20 mouse cellular contexts compared by ENCODE assay signal in the genomic region with DNA sequence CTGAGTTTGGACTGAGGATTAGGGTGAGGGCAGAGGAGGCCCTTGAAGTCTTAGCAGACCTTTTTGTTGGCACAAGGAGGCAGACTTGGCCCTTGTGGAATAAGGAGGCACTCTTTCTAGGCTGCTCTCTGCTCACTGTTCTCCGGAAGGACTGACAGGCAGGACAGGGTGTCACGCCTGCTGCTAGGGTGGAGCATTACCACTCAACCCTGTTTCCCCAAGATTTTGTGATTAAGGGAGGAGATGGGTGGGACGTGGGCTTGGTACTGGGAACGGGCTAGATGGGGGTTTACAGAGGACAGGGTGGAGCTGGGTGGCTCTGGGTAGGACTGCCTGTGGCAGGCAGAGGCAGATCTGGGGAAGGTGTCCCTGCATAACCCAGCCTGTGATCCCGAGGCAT. TPM values are rescaled to one million over a fixed set of nuclear protein-coding genes. Genes with fewer than 3 reads are reported as not detected.
A peak's percentile ranks its signal among the peaks of the same experiment; 100 is the strongest.
DNase-seq lines count a peak whose midpoint lies in the region; ATAC-seq and TF ChIP-seq lines count a peak whose summit lies in the region.
"Had no signal": no experiment of that assay in that cellular context is flagged by ENCODE, and none has a peak within 500 bp of the region (broad histone marks: within the 10 kb centered on the region; RNA-seq: fewer than 3 reads in every experiment).

No protein-coding gene starts in this region.

- H3K4me1 ChIP-seq in liver, embryonic 14.5 days (replicated peaks; ENCODE audit: control insufficient read depth in 2 of 2, insufficient read depth in 2 of 2, low read length in 1 of 2): peaks cover 6 to 22% of the 10 kb centered on the region in 2 experiments; a peak in 3 of 4 replicates
- H3K4me1 ChIP-seq: hindbrain, embryonic 12.5 days; kidney, embryonic 15.5 days; midbrain, embryonic 10.5 days; neural tube, embryonic 15.5 days had no signal

- no peak for TF ChIP-seq CTCF in liver, embryonic 14.5 days (IDR thresholded peaks at IDR 0.05; ENCODE audit: low read depth)

- ATAC-seq in liver, embryonic 14.5 days (ENCODE audit: insufficient read depth): peak; percentile 85
- no peak for ATAC-seq in granulocyte monocyte progenitor cell, adult 5-6 weeks (replicated peaks; ENCODE audit: poor library complexity, severe bottlenecking)
- ATAC-seq: intestine, embryonic 15.5 days had no signal

- H3K27ac ChIP-seq in liver, embryonic 14.5 days: no peak overlapping the region
- H3K27ac ChIP-seq: forebrain, embryonic 10.5 days; hindbrain, embryonic 12.5 days; intestine, embryonic 15.5 days; kidney, embryonic 15.5 days; layer of hippocampus, adult 2 months; midbrain, embryonic 10.5 days; neural tube, embryonic 15.5 days had no signal

- no peaks in the 10 kb centered on the region for H3K36me3 ChIP-seq in liver, embryonic 14.5 days (replicated peaks; ENCODE audit: control insufficient read depth, insufficient read depth, low read depth)
- H3K36me3 ChIP-seq: forebrain, embryonic 10.5 days; hindbrain, embryonic 12.5 days; intestine, embryonic 15.5 days; kidney, embryonic 15.5 days; midbrain, embryonic 10.5 days; neural tube, embryonic 15.5 days had no signal

- H3K9ac ChIP-seq in liver, embryonic 14.5 days (replicated peaks): peak overlapping the region; percentile 13; the same call in 1 of the 2 replicates
- H3K9ac ChIP-seq: hindbrain, embryonic 12.5 days; intestine, embryonic 15.5 days; kidney, embryonic 15.5 days; neural tube, embryonic 15.5 days had no signal

- WGBS in liver, embryonic 14.5 days (ENCODE audit: insufficient replicate concordance): 25% methylated on average over 5 of the region's 5 CpGs

- H3K4me3 ChIP-seq in liver, embryonic 14.5 days (ENCODE audit: insufficient read depth in 1 of 2, low read depth in 2 of 2, low read length in 2 of 2): no peak overlapping the region
- H3K4me3 ChIP-seq: forebrain, embryonic 10.5 days; hindbrain, embryonic 12.5 days; intestine, embryonic 15.5 days; kidney, embryonic 15.5 days; layer of hippocampus, adult 2 months; midbrain, embryonic 10.5 days; neural tube, embryonic 15.5 days had no signal

- H3K9me3 ChIP-seq in liver, embryonic 14.5 days (ENCODE audit: control insufficient read depth, low read length): no peaks in the 10 kb centered on the region
- H3K9me3 ChIP-seq: forebrain, embryonic 10.5 days; hindbrain, embryonic 12.5 days; intestine, embryonic 15.5 days; kidney, embryonic 15.5 days; midbrain, embryonic 10.5 days; neural tube, embryonic 15.5 days had no signal

- DNase-seq in heart, adult 11 months: peak; percentile 79
- DNase-seq in heart, adult 9 months (ENCODE audit: low spot score in 2 of 2): no peak
- DNase-seq in c-Kit-positive CD71-positive TER-119-negative erythroid progenitor cells, embryonic 14.5 days (ENCODE audit: low read depth): peak; percentile 37
- DNase-seq in liver, embryonic 14.5 days (ENCODE audit: low read depth in 3 of 3, low spot score in 3 of 3): peak; percentile 26 to 37 (median 29)
- peak; percentile 34 to 45 for DNase-seq in thymus, adult 18-20 months
- no peak for DNase-seq in ovary, postnatal 36 days (ENCODE audit: low spot score)
- DNase-seq in right cerebral cortex, postnatal 36 days (ENCODE audit: low spot score in 2 of 2): no peak
- DNase-seq: adrenal gland, postnatal 14 days; cerebellum, postnatal 10 days; gastrocnemius, postnatal 14 days; spleen, adult 18-20 months had no signal

- TF ChIP-seq EP300 in liver, embryonic 14.5 days (IDR thresholded peaks at IDR 0.05; ENCODE audit: low read depth): no peak

- H3K27me3 ChIP-seq in liver, embryonic 14.5 days (ENCODE audit: control insufficient read depth, insufficient read depth, low read length): no peaks in the 10 kb centered on the region
- H3K27me3 ChIP-seq: CH12.LX; hindbrain, embryonic 12.5 days; intestine, embryonic 15.5 days; kidney, embryonic 15.5 days; neural tube, embryonic 15.5 days had no signal

- no peak overlapping the region for H3K4me2 ChIP-seq in liver, embryonic 14.5 days (ENCODE audit: low read depth)
- H3K4me2 ChIP-seq: hindbrain, embryonic 12.5 days; intestine, embryonic 15.5 days; kidney, embryonic 15.5 days; neural tube, embryonic 15.5 days had no signal

RNA-seq across cellular contexts. Expression of a gene that starts 57.4 kb away (rescaled TPM):
- polyA plus RNA-seq in liver, embryonic 14.5 days (2012; rRNA removed): 13.4 and 16.6 TPM in 2 replicates
- 29.0 and 30.7 TPM in 2 replicates for polyA plus RNA-seq in liver, embryonic 14.5 days (2014; fragmentation: Nextera tagmentation; extraction: Ambion mirVana)
- 90.6 and 123 TPM in 2 replicates for total RNA-seq in granulocyte monocyte progenitor cell, adult 5-6 weeks (2014; fragmentation: Nextera tagmentation)
- 76.1 and 84.1 TPM in 2 replicates for total RNA-seq in granulocyte monocyte progenitor cell, adult 5-6 weeks (2017)

RNA-seq across cellular contexts. Expression of a gene that starts 57.5 kb away (rescaled TPM):
- polyA plus RNA-seq in liver, embryonic 14.5 days (2012; rRNA removed): 15.3 and 16.8 TPM in 2 replicates
- polyA plus RNA-seq in liver, embryonic 14.5 days (2014; fragmentation: Nextera tagmentation; extraction: Ambion mirVana): 13.5 and 17.4 TPM in 2 replicates
- 64.6 and 78.4 TPM in 2 replicates for total RNA-seq in granulocyte monocyte progenitor cell, adult 5-6 weeks (2014; fragmentation: Nextera tagmentation)
- total RNA-seq in granulocyte monocyte progenitor cell, adult 5-6 weeks (2017): 55.9 and 62.3 TPM in 2 replicates

Comparison
In these comparisons a context has a peak if more than half of its experiments do, and no peak if none do; other contexts are left out.
1. DNase-seq: peak in heart, adult 11 months (single experiment), c-Kit-positive CD71-positive TER-119-negative erythroid progenitor cells, embryonic 14.5 days (single experiment), liver, embryonic 14.5 days (3 of 3) and thymus, adult 18-20 months (2 of 2); none in heart, adult 9 months (0 of 2), ovary, postnatal 36 days (single experiment) and right cerebral cortex, postnatal 36 days (0 of 2).